Mouse (Mus musculus) left cerebral cortex, adult 18-20 months (tissue): ENCODE data around the gene Lamtor1. TPM values are rescaled to one million over a fixed set of nuclear protein-coding genes. Genes with fewer than 3 reads are reported as not detected.

Source experiments
- DNase-seq, 2 experiments: peaks; one replicate each; pipeline ENCODE4 v3.0.0; 2021 to 2022; ENCODE audit warnings: low spot score in 2 of 2, mixed read lengths in 1 of 2
- microRNA-seq, 2 experiments: library from miRNA; unstranded; fragments of <30 nt; microRNA quantifications; one replicate each; pipeline ENCODE4 v1.2.0; 2021
- total RNA-seq, 2 experiments: library from RNA; stranded (reverse); gene quantifications; 2 replicates each; pipeline ENCODE4 v1.2.3; 2021

Gene Lamtor1
- total RNA-seq, 2 experiments from 2014 or later, result 82.6 to 87.9 TPM

DNA sequence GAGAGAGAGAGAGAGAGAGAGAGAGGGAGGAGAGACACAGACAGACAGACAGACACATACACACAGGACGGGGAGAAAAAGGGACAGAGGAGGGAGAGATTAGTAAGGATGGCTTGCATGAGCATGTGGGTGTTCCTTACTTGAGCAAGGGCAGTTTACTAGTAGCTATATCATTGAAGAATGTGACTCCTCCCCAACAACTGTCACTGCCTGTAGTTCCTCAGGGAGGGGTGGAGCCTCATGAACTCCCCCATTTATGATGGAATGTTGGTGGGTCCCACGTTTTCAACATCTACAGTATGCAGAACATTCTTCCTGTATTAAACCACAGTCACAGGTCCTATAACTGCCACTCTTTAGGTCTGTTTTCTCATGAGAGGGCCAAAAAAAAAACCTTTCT, 46.4 kb downstream of the Lamtor1 start:
- DNase-seq, result no peak

DNA sequence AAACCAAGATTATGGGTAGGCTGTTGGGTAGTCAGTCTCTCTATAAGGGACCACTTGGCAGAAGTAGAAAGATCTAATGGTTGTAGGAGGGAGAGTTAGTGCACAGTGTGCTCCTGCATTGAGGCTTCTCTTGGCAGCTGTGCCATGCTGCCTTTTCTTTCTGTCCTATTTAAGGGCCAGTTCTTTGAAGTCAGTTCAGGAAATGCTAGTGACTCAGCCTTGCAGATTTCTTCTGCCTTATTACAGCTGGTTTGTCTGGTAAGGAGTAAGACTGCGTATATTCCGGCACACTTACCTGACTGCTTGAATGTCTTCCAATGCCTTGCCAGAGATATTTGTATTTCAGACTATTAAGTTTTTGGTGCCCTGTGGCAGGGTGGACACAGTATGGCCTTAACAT, 48.5 kb downstream of the Lamtor1 start:
- DNase-seq, result peak; percentile 25 to 36

DNA sequence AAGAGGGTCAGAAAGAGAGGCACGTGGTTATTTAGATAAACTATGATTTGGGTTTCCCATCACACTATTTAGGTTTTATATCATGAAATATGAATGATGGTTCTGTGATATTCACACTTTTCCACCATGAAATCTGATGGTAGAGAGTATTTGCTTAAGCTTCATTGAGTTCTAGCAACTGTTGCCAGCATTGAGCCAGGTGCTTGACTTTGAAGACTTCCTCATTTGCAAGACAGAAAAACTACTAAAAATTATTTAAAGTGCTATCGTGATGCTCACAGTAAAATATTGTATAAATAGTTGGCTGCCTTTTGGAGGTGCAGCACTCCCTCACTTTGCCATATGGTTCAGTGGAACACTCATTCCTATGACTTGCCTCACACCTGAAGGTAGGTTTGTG, 49.6 kb downstream of the Lamtor1 start:
- DNase-seq, result no peak

DNA sequence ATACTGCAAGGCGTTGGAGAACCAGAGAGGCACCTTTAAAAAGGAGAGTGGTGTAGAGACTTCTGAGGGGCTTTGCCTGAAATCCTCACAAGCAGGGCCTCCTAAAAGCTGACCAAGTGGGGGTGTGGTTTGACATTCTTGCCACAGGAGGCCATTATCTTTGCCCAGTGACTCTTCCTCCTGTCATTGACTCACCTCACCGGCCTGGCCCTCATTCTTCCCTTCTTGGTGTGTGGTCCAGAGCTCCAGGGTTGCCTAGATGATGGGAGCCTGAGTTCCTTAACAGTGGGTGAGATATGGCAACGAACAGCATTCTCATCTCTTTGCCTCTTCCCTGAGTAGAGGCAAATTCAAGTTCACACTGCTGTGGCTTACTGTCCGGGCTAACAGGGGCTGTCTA, 50.2 kb downstream of the Lamtor1 start:
- no peak for DNase-seq

DNA sequence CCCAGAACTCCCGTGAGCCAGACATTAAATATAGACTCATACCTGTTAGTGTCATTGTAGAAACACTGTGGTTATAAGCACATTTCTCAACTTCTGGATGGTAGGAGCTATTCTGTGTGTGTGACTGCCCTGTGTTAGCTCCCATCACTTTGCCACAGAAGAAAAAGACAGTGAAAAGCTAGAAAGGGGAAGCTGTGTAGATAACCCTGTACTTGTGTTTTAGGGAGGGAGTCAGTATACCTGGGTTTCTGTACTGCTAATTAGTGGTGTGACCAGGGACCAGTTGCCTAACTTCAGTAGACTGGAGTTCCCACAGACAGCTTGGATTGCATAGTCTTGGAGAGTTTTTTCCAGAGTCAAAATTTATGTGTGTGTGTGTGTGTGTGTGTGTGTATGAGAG, 50.8 kb downstream of the Lamtor1 start:
- no peak for DNase-seq

DNA sequence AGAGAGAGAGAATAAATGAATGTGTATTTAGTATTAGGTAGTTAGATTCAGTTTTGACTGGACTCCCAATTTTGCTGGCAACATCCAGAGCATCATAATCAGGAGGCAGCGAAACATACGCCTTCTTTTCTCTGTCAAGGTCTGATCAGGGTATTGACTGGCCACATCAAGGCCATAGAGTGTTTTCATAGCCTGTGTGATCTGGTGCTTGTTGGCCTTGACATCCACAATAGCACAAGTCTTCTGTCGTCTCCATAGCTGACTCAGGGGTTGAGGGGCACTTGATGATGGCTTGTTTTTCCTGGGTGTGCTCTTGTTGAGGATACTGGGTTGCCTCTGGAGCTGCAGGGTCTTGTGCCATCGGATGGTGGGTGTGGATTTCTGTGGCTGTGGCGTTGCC, 51.2 kb downstream of the Lamtor1 start:
- no peak for DNase-seq

DNA sequence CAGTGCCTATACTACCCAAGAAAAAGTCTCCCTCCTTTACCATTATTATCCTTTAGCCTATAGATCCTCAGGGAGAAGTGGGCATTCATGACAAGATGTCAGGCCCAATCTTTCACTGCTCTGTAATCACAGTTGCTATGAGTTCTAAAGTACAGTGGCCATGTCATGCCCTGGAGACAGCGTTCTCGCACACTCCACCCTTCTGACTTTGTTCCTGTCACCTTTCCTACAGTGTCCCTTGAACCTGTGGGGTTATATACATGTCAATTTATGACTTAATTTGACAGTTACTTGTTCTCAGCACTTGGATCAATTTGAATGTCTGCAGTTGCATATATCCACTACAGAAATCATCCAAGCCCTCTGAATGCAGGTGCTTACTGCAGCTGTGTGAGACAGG, 57.1 kb downstream of the Lamtor1 start:
- no peak for DNase-seq

DNA sequence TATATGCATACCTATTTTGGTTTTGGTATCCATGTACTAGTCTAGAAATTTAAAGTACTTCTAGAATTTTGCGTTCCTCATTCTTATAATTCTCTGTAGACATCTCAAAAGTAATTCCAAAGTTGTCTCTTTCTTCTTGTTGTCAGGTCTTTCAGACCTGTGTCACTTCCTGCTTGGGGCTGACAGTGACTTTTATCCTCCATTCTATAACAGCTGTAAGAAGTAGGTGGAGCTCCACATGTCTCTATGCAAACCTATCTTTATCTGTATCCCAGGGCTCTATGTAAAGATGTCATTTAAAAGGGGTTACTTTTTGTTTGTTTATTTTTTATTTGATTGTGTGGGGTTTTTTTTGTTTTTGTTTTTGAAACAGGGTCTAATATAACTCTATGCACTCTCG, 57.9 kb downstream of the Lamtor1 start:
- no peak for DNase-seq

DNA sequence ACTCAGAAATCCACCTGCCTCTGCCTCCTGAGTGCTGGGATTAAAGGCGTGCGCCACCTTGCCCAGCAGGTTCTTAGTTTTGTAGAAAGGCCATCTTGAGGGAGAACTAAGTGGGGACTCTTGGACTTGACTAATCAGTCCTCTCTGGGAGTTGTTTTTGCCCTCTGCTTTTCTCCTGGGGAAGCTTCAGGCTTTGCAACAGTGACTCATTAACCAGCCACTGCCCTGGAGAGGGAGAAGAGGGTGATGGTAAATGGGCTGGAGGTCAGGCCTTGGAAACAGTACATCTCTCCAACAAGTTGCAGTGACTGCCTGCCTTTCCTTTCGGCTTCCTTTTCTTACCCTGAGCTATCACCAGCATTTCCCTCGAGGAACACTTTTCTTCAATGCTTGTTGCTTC, 58.8 kb downstream of the Lamtor1 start:
- DNase-seq, result no peak

DNA sequence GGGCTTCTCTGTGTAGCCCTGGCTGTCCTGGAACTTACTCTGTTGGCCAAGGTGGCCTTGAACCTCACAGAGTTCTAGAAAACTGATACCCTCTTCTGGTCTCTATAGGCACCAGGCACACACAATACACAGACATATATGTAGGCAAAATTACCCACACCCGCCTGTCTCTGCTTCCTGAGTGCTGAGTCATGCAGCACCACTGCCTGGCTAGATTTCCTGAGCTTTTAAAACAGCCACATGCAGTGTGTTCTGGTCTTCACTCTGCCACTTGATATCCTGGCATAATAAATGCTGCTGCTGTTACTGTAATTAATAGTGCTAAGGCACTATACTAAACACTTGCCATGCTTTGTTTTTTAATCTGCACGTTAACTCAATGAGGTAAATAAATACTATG, 59.9 kb downstream of the Lamtor1 start:
- DNase-seq, result no peak

DNA sequence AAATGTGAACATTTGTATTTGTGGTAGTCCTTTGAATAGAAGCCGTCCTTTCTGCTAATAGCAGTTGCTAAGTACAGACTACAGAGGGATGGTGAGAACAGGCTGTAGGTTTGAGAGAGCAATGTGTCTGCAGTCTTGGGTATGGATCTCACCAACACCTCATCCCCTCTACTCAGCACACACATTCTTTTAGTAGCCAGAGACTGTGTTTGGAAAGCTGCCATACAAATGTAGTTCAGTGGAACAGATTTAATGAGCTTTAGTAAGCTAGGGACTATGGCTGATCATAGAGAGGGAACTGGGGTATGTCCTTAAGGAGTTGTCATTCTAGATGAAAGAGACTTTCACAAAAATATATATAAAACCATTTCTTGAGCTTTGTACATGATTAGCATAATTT, 61.6 kb downstream of the Lamtor1 start:
- DNase-seq, result no peak

DNA sequence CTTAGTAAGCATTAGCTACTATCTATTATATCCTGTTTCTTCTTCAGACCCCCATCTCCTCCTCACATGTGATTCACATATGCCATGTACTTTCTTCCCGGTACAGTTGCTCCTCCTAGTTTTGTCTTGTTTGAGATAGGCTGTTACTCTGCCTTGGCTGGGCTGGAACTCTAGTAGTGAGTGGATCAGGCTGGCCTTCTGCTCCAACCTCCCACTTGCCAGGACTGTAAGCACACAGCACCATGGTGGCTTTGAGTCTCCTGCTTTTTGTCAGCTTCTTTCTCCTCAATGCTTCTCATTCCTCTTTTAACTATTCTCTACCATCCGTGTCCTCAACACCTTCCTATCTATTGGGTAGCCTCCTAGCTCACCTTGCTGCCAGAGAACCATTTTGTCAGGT, 63.0 kb downstream of the Lamtor1 start:
- DNase-seq, result no peak

DNA sequence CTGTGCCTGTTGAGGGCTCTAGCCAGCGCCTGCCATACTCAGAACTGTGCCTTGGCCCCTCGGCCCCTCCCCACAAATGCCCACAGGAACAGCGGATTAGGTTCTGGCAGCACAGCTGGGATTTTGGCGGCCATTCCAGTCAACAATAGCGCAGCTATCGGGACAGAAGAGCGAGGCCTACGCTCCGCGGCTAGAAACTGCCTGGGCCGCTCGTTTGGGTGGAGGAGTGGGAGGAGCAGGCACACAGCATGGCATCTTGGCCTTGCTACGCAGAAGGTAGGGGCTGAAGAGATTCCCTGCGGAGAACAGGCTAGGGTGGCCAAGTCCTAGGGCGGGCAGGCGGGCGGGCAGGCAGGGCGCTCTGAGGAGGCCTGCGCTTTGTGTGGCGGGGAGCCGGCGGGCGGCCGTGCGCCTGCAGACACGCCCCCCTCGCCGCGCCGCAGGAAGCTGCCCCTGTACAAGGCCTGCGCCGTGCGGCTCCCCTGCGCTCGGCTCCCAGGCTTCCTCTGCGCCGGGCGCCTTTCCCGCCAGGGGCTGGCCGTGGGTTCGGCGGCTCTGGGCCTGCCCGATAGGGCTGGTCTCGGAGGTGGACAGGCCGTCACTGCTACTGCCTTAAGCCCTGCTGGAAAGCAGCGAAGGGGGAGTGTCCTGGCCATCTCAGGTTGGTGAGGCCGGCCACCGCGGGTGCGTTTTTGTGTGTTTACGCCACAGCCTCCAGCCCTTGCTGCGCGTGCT, 64.2 kb downstream of the Lamtor1 start:
- DNase-seq, result peak; percentile 75 to 85

DNA sequence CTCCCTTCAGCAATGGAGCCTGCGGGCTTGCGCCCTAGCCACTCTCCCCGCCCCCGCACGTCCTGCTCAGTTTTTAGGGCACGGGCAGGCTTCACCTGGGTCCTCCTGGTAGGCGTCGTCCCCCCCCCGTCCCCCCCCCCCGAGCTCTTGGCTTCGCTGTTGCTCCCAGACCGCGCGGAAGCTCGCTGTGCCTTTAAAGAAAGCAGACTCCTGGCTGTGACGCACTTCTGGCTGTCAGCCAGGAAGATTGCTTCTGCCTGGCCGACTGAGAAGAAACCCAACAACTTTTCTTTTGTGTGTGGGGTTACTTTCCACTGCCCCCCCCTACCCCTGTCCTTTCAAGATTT, 64.7 kb downstream of the Lamtor1 start:
- peak; percentile 86 to 88 for DNase-seq

DNA sequence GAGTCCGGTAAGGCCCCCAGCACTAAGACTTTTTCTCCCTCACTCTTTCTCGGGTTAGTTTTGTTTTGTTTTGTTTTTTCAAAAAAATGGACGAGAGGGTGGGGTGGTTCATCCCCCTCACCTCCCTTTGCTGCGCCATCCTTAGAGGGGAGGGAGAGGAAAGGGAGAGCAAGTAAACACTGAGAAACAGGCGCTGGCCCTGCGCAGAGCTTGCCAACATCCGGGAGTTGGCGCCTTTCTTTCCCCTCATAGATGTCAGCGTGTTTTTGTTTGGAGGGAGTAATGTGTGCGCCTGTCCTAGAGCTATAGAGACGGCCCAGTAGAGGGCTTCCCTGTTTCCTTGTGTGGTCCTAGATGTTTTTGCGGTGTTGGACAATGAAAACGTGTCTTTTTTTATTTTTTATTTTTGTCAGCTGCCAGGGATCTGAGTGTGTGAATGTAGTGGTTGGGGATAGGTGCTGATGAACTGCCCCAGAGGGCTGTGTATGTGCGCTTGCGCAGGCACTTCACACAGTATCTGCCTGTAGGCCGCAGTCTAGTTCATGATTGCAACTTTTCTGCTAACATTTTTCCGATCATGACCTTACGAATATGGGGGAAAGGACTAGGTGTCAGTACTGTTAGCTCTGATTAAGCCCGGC, 65.2 kb downstream of the Lamtor1 start:
- DNase-seq, result peak; percentile 71 to 77

DNA sequence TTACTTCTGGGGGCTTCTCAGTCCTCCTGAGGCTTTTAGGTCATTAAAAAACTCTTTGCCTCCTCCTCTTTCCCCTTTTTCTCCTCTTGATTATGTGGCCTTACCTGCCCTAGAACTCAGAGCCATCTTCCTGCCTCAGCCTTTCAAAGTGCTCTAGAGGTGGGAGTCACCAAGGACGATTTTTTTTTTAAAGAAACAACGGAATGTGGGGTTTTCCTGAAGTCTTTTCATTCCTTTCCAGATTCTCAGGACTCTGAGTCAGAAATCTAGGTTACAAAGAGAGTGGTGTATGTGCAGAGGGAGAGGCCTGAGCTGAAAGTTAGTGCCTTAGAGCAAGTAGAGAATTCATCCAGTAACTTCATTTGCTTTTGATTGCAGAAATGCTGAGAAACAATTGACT, 66.0 kb downstream of the Lamtor1 start:
- DNase-seq, result no peak

DNA sequence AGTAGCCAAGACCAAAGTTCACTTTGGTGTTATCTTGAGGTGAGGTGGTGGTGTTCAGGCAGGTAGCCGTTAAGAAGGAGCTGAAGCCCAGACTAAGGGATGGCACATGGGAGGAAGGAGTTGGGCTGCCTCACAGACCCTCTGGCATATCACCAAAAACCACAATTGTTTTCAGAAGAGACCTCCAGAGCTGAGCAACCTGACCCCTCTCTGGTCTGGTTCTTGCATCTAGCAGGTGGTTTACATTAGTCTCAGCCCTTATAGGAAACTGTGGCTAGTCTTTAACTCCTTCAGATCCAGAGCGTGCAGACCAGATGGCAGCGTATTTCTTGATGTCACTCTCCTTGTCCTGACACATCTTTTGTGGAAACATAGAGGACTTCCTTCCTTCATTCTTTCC, 68.0 kb downstream of the Lamtor1 start:
- no peak for DNase-seq

DNA sequence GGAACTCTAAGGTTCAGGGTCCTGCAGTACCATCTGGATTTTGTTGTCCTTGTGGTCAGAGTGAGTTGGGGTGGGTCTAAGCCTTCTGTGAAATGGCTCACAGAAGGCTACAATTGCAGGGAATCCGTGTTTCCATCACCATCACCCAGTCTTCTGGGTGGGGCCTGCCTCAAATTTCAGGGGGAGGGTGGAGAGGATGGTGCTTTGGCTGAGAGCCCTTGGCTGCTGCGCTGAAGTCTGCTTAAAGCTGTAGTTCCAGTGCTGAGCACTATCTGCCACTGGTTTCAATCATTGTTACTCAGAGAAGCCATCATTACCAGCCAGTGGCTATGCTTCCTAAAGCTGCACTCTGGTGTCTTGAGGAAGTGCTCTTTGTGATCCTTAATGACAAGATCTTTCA, 68.8 kb downstream of the Lamtor1 start:
- no peak for DNase-seq

Small RNA genes within 50 kb of the gene (microRNA-seq; reads per million reads assigned to microRNA genes)
- gene Gm22655, result 0 reads per million in 2 experiments

Other genes with a start within 250 kb of the Lamtor1 start
- gene Clpb, start 242.3 kb upstream of the Lamtor1 start, total RNA-seq, result 10 to 100 TPM; 55.8 to 57.3 TPM
- gene Phox2a, start 87.6 kb upstream of the Lamtor1 start, total RNA-seq, result under 1 TPM; 0.51 to 0.68 TPM
- gene Inppl1, start 67.7 kb upstream of the Lamtor1 start, total RNA-seq, result 10 to 100 TPM; 28.7 to 31.4 TPM
- gene Folr2, start 48.7 kb upstream of the Lamtor1 start, total RNA-seq, result under 1 TPM in 1 of 2 experiments, not detected in 1; 0.54 TPM
- gene Anapc15, start 42.2 kb upstream of the Lamtor1 start, total RNA-seq, result 10 to 100 TPM; 27.2 to 34.1 TPM
- gene Folr1, start 35.1 kb upstream of the Lamtor1 start, total RNA-seq, result not detected
- not detected for gene Tomt, start 455 bp downstream of the Lamtor1 start, total RNA-seq
- gene Lrrc51, start 28.0 kb downstream of the Lamtor1 start, total RNA-seq, result 1 to 10 TPM; 5.4 to 5.5 TPM
- 100 to 1,000 TPM in 1 of 2 experiments, 10 to 100 TPM in 1; 93.8 to 106 TPM for gene Numa1, start 28.2 kb downstream of the Lamtor1 start, total RNA-seq
- gene Il18bp, start 112.8 kb downstream of the Lamtor1 start, total RNA-seq, result 1 to 10 TPM; 6.6 to 6.8 TPM
- gene Rnf121, start 159.6 kb downstream of the Lamtor1 start, total RNA-seq, result 10 to 100 TPM; 46.0 to 46.6 TPM
- gene Xndc1, start 159.6 kb downstream of the Lamtor1 start, total RNA-seq, result 10 to 100 TPM; 20.5 to 26.6 TPM
- 1 to 10 TPM; 2.4 to 2.5 TPM for gene Xntrpc, start 159.8 kb downstream of the Lamtor1 start, total RNA-seq
- gene Trpc2, start 177.2 kb downstream of the Lamtor1 start, total RNA-seq, result not detected
- gene Art1, start 195.8 kb downstream of the Lamtor1 start, total RNA-seq, result not detected
- gene Art5, start 203.6 kb downstream of the Lamtor1 start, total RNA-seq, result not detected
- gene Chrna10, start 210.9 kb downstream of the Lamtor1 start, total RNA-seq, result under 1 TPM; 0.30 to 0.46 TPM